ENCODE assay signal across 7 mouse cellular contexts in the genomic region with DNA sequence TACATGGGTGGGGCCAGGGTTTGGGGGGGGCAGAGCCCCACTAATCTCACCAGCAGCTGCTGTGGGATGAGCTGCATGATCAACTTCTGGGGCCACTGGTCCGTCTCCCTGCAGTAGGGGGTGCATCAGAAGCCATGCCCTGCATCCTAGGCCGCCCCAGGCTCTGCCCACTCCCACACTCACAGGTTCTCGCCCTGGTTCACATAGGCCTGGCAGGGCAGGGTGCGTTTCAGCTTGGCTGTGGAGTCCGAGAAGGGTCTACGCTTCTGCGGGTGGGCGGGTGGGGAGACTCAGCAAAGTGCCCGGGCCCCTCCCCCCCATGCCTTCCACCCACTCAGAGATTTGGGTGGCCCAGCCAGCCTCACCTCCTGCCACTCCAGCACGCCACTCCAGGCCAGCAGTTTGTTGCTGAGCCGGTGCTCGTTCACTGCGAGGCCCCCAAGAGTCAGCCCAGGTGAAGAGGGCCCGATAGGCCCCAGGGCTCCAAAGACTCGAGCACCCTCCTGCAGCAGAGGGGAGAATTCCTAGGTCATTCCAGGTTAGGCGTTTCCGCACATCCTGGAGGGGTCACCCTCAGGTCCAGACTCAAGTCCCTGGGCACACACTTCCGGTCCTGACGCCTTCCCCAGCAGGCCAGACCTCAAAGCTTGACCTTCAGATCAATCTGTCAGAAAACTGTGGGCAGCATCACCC. TPM values are rescaled to one million over a fixed set of nuclear protein-coding genes. Genes with fewer than 3 reads are reported as not detected.
DNase-seq lines count a peak whose midpoint lies in the region; ATAC-seq and TF ChIP-seq lines count a peak whose summit lies in the region.

No protein-coding gene starts in this region.

- H3K4me1 ChIP-seq in forebrain, embryonic 13.5 days = peaks cover 59% of the 10 kb centered on the region
- H3K4me1 ChIP-seq in intestine, postnatal 0 days (replicated peaks; ENCODE audit: control insufficient read depth, insufficient read depth, low read length) = peaks cover 27% of the 10 kb centered on the region
- peaks cover 55% of the 10 kb centered on the region for H3K4me1 ChIP-seq in neural tube, embryonic 15.5 days

- peak overlapping the region; percentile 100 for H3K9ac ChIP-seq in forebrain, embryonic 13.5 days
- H3K9ac ChIP-seq in intestine, postnatal 0 days (ENCODE audit: low read depth, low read length) = no peak overlapping the region
- peak overlapping the region; percentile 96 for H3K9ac ChIP-seq in neural tube, embryonic 15.5 days (replicated peaks)

- TF ChIP-seq CTCF in layer of hippocampus, adult 2 months (conservative IDR thresholded peaks at IDR 0.05) = no peak
- TF ChIP-seq CTCF in intestine, postnatal 0 days (IDR thresholded peaks at IDR 0.05; ENCODE audit: low read depth) = no peak

- no peaks in the 10 kb centered on the region for H3K27me3 ChIP-seq in forebrain, embryonic 13.5 days
- H3K27me3 ChIP-seq in intestine, postnatal 0 days (replicated peaks; ENCODE audit: control insufficient read depth, insufficient read depth, low read length) = no peaks in the 10 kb centered on the region
- H3K27me3 ChIP-seq in neural tube, embryonic 15.5 days (replicated peaks) = no peaks in the 10 kb centered on the region

- no peaks in the 10 kb centered on the region for H3K9me3 ChIP-seq in forebrain, embryonic 13.5 days (replicated peaks)
- no peaks in the 10 kb centered on the region for H3K9me3 ChIP-seq in intestine, postnatal 0 days (ENCODE audit: control insufficient read depth)
- H3K9me3 ChIP-seq in neural tube, embryonic 15.5 days (replicated peaks) = no peaks in the 10 kb centered on the region

- peak overlapping the region; percentile 75 for H3K4me3 ChIP-seq in layer of hippocampus, adult 2 months
- H3K4me3 ChIP-seq in forebrain, embryonic 13.5 days = peak overlapping the region; percentile 95
- H3K4me3 ChIP-seq in intestine, postnatal 0 days (ENCODE audit: low read depth, low read length) = peak overlapping the region; percentile 86; the same call in 1 of the 2 replicates
- peak overlapping the region; percentile 75 for H3K4me3 ChIP-seq in neural tube, embryonic 15.5 days (replicated peaks)

- WGBS in forebrain, embryonic 13.5 days = 82% methylated on average over 18 of the region's 19 CpGs
- WGBS in intestine, postnatal 0 days = 58% methylated on average over 18 of the region's 19 CpGs
- WGBS in neural tube, embryonic 15.5 days = 77% methylated on average over 19 of the region's 19 CpGs

- DNase-seq in layer of hippocampus, adult 2 months (ENCODE audit: low spot score in 2 of 2) = no peak
- no peak for DNase-seq in layer of hippocampus, postnatal 25 days (ENCODE audit: extremely low spot score in 1 of 2, low spot score in 1 of 2)
- no peak for DNase-seq in gastrocnemius, adult 8-10 months (ENCODE audit: low spot score in 2 of 2)

- no peak for ATAC-seq in forebrain, embryonic 13.5 days
- ATAC-seq in intestine, postnatal 0 days = no peak
- no peak for ATAC-seq in neural tube, embryonic 15.5 days (ENCODE audit: low FRiP score)
- ATAC-seq in erythroblast, adult 5-6 weeks (replicated peaks; ENCODE audit: low FRiP score, poor library complexity, severe bottlenecking) = no peak

- peak overlapping the region; percentile 94 for H3K4me2 ChIP-seq in forebrain, embryonic 13.5 days
- peak overlapping the region; percentile 79 for H3K4me2 ChIP-seq in intestine, postnatal 0 days (replicated peaks; ENCODE audit: low read depth)
- peak overlapping the region; percentile 80 for H3K4me2 ChIP-seq in neural tube, embryonic 15.5 days

- peaks cover 49% of the 10 kb centered on the region for H3K36me3 ChIP-seq in forebrain, embryonic 13.5 days (ENCODE audit: poor library complexity, severe bottlenecking)
- H3K36me3 ChIP-seq in intestine, postnatal 0 days (ENCODE audit: control insufficient read depth, insufficient read depth) = peaks cover 31% of the 10 kb centered on the region
- peaks cover 36% of the 10 kb centered on the region for H3K36me3 ChIP-seq in neural tube, embryonic 15.5 days

- peak overlapping the region; percentile 99 for H3K27ac ChIP-seq in layer of hippocampus, adult 2 months
- peak overlapping the region; percentile 31; the same call in 1 of the 2 replicates for H3K27ac ChIP-seq in forebrain, embryonic 13.5 days
- H3K27ac ChIP-seq in intestine, postnatal 0 days (ENCODE audit: low read depth, low read length) = 0 out of 2 replicates have a peak overlapping the region, but pooled peaks have one; percentile 37
- peak overlapping the region; percentile 68; the same call in 1 of the 2 replicates for H3K27ac ChIP-seq in neural tube, embryonic 15.5 days (replicated peaks)

RNA-seq across cellular contexts. Expression of a gene that starts 2.4 kb away (rescaled TPM):
- total RNA-seq in layer of hippocampus, adult 2 months (2021) = 100 to 1,000 TPM; 321 to 335 TPM
- total RNA-seq in layer of hippocampus, postnatal 25 days (2021) = 100 to 1,000 TPM; 311 to 358 TPM
- polyA plus RNA-seq in forebrain, embryonic 13.5 days (2015; fragmentation: Nextera tagmentation; extraction: Ambion mirVana) = 558 and 574 TPM in 2 replicates
- 112 and 114 TPM in 2 replicates for polyA plus RNA-seq in intestine, postnatal 0 days (2015; fragmentation: Nextera tagmentation; extraction: Ambion mirVana)
- polyA plus RNA-seq in neural tube, embryonic 15.5 days (2015; fragmentation: Nextera tagmentation; extraction: Ambion mirVana) = 433 and 459 TPM in 2 replicates
- total RNA-seq in erythroblast, adult 5-6 weeks (2015; ENCODE audit: low replicate concordance) = 6.9 and 8.1 TPM in 2 replicates
- 8.8 and 12.1 TPM in 2 replicates for total RNA-seq in erythroblast, adult 5-6 weeks (2017; ENCODE audit: low replicate concordance)
- total RNA-seq in gastrocnemius, adult 8-10 months (2022) = 100 to 1,000 TPM; 146 to 178 (median 160) TPM

RNA-seq across cellular contexts. Expression of a gene that starts 10.2 kb away (rescaled TPM):
- total RNA-seq in layer of hippocampus, adult 2 months (2021) = 10 to 100 TPM; 33.1 to 36.3 TPM
- 10 to 100 TPM; 31.1 to 34.0 TPM for total RNA-seq in layer of hippocampus, postnatal 25 days (2021)
- 34.9 and 38.1 TPM in 2 replicates for polyA plus RNA-seq in forebrain, embryonic 13.5 days (2015; fragmentation: Nextera tagmentation; extraction: Ambion mirVana)
- 27.7 and 32.0 TPM in 2 replicates for polyA plus RNA-seq in intestine, postnatal 0 days (2015; fragmentation: Nextera tagmentation; extraction: Ambion mirVana)
- 29.2 and 29.6 TPM in 2 replicates for polyA plus RNA-seq in neural tube, embryonic 15.5 days (2015; fragmentation: Nextera tagmentation; extraction: Ambion mirVana)
- 17.3 and 43.3 TPM in 2 replicates for total RNA-seq in erythroblast, adult 5-6 weeks (2015; ENCODE audit: low replicate concordance)
- total RNA-seq in erythroblast, adult 5-6 weeks (2017; ENCODE audit: low replicate concordance) = 26.8 and 32.5 TPM in 2 replicates
- total RNA-seq in gastrocnemius, adult 8-10 months (2022) = 10 to 100 TPM; 21.2 to 23.9 (median 22.4) TPM

RNA-seq across cellular contexts. Expression of a gene that starts 18.3 kb away (rescaled TPM):
- 10 to 100 TPM; 69.0 to 81.3 TPM for total RNA-seq in layer of hippocampus, adult 2 months (2021)
- 10 to 100 TPM; 59.0 to 61.0 TPM for total RNA-seq in layer of hippocampus, postnatal 25 days (2021)
- 81.5 and 95.5 TPM in 2 replicates for polyA plus RNA-seq in forebrain, embryonic 13.5 days (2015; fragmentation: Nextera tagmentation; extraction: Ambion mirVana)
- 47.4 and 48.5 TPM in 2 replicates for polyA plus RNA-seq in intestine, postnatal 0 days (2015; fragmentation: Nextera tagmentation; extraction: Ambion mirVana)
- polyA plus RNA-seq in neural tube, embryonic 15.5 days (2015; fragmentation: Nextera tagmentation; extraction: Ambion mirVana) = 105 and 110 TPM in 2 replicates
- total RNA-seq in erythroblast, adult 5-6 weeks (2015; ENCODE audit: low replicate concordance) = 15.8 and 21.3 TPM in 2 replicates
- total RNA-seq in erythroblast, adult 5-6 weeks (2017; ENCODE audit: low replicate concordance) = 33.6 and 77.5 TPM in 2 replicates
- 10 to 100 TPM; 58.9 to 71.3 (median 63.3) TPM for total RNA-seq in gastrocnemius, adult 8-10 months (2022)

RNA-seq across cellular contexts. Expression of a gene that starts 18.4 kb away (rescaled TPM):
- total RNA-seq in layer of hippocampus, adult 2 months (2021) = 10 to 100 TPM; 76.7 to 84.3 TPM
- 10 to 100 TPM; 76.1 to 79.5 TPM for total RNA-seq in layer of hippocampus, postnatal 25 days (2021)
- 93.1 and 95.4 TPM in 2 replicates for polyA plus RNA-seq in forebrain, embryonic 13.5 days (2015; fragmentation: Nextera tagmentation; extraction: Ambion mirVana)
- polyA plus RNA-seq in intestine, postnatal 0 days (2015; fragmentation: Nextera tagmentation; extraction: Ambion mirVana) = 71.6 and 76.5 TPM in 2 replicates
- 89.9 and 92.0 TPM in 2 replicates for polyA plus RNA-seq in neural tube, embryonic 15.5 days (2015; fragmentation: Nextera tagmentation; extraction: Ambion mirVana)
- total RNA-seq in erythroblast, adult 5-6 weeks (2015; ENCODE audit: low replicate concordance) = 6.5 and 7.1 TPM in 2 replicates
- total RNA-seq in erythroblast, adult 5-6 weeks (2017; ENCODE audit: low replicate concordance) = 19.7 and 43.3 TPM in 2 replicates
- 100 to 1,000 TPM; 139 to 158 (median 141) TPM for total RNA-seq in gastrocnemius, adult 8-10 months (2022)

RNA-seq across cellular contexts. Expression of a gene that starts 25.4 kb away (rescaled TPM):
- 100 to 1,000 TPM; 103 to 107 TPM for total RNA-seq in layer of hippocampus, adult 2 months (2021)
- total RNA-seq in layer of hippocampus, postnatal 25 days (2021) = 100 to 1,000 TPM; 105 to 108 TPM
- 145 and 165 TPM in 2 replicates for polyA plus RNA-seq in forebrain, embryonic 13.5 days (2015; fragmentation: Nextera tagmentation; extraction: Ambion mirVana)
- 60.0 and 62.9 TPM in 2 replicates for polyA plus RNA-seq in intestine, postnatal 0 days (2015; fragmentation: Nextera tagmentation; extraction: Ambion mirVana)
- 136 and 141 TPM in 2 replicates for polyA plus RNA-seq in neural tube, embryonic 15.5 days (2015; fragmentation: Nextera tagmentation; extraction: Ambion mirVana)
- total RNA-seq in erythroblast, adult 5-6 weeks (2015; ENCODE audit: low replicate concordance) = 6.5 and 8.4 TPM in 2 replicates
- 3.2 and 5.3 TPM in 2 replicates for total RNA-seq in erythroblast, adult 5-6 weeks (2017; ENCODE audit: low replicate concordance)
- total RNA-seq in gastrocnemius, adult 8-10 months (2022) = 10 to 100 TPM; 64.0 to 79.1 (median 71.0) TPM

Comparison
In these comparisons a context has a peak if more than half of its experiments do, and no peak if none do; other contexts are left out.
1. H3K27ac ChIP-seq: peak in every context shown above with its lines; median percentile 99 in layer of hippocampus, adult 2 months; 68 in neural tube, embryonic 15.5 days; 37 in intestine, postnatal 0 days; 31 in forebrain, embryonic 13.5 days.
2. RNA of a gene that starts 2.4 kb away (total RNA-seq): 311 to 358 TPM in layer of hippocampus, postnatal 25 days, 321 to 335 TPM in layer of hippocampus, adult 2 months and 146 to 178 TPM in gastrocnemius, adult 8-10 months; 6.9 to 12.1 TPM in erythroblast, adult 5-6 weeks; every median in the first group is over 10 times any median in the second.
3. Peak in every context shown above with its lines, with median percentiles within 50 percentile points of each other: H3K4me3 ChIP-seq and H3K4me2 ChIP-seq.